In the genomic region with DNA sequence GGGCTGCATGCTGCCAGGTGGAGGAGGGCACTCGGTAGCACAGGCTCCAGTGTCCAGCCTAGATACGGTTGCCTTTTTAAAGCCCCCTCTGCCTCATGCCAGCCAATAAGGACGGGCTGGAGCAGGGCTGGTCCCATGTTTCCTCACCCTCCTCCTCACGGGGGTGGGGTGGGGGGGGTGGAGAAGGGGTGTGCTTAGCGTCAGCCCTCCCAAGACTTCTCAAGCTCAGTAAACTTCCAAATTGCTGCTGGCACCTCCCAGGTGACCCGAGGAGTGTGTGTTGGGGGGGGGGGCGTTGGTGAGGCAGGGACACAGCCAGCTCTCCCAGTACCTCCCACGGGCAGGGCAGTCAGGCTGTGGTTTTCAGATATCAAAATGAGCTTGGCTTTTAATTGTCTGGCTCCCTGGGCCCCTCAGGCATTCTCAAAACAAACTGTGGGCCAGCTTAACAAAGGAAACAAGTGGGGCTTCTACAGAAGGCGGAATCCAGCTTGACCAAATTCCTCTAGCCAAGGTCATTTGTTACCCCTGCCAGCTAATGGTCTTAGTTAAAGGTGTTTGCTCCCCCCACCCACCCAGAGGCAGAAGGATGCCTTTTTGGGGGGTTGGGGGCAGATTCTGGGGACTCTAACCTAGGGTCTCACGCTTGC, we compare ENCODE assay signal across 26 mouse cellular contexts. TPM values are rescaled to one million over a fixed set of nuclear protein-coding genes. Genes with fewer than 3 reads are reported as not detected.
DNase-seq lines count a peak whose midpoint lies in the region; ATAC-seq lines count a peak whose summit lies in the region.
"Had no signal": no experiment of that assay in that cellular context is flagged by ENCODE, and none has a peak within 500 bp of the region (broad histone marks: within the 10 kb centered on the region; RNA-seq: fewer than 3 reads in every experiment).

A gene (minus strand): TSS at position 51 of the 650 bp plus-strand sequence.

- H3K9me3 ChIP-seq in heart, embryonic 13.5 days, result no peaks in the 10 kb centered on the region
- no peaks in the 10 kb centered on the region for H3K9me3 ChIP-seq in kidney, embryonic 14.5 days (ENCODE audit: control insufficient read depth, low read length)
- no peaks in the 10 kb centered on the region for H3K9me3 ChIP-seq in embryonic facial prominence, embryonic 10.5 days
- H3K9me3 ChIP-seq: embryonic facial prominence, embryonic 15.5 days; limb, embryonic 15.5 days; liver, embryonic 15.5 days had no signal

- peak within 1 kb of the TSS; percentile 62 for H3K4me3 ChIP-seq in heart, embryonic 13.5 days
- H3K4me3 ChIP-seq in kidney, embryonic 14.5 days (ENCODE audit: low read length), result no peak within 1 kb of the TSS
- 0 out of 2 replicates have a peak within 1 kb of the TSS, but pooled peaks have one; percentile 9 for H3K4me3 ChIP-seq in embryonic facial prominence, embryonic 10.5 days
- H3K4me3 ChIP-seq: embryonic facial prominence, embryonic 15.5 days; limb, embryonic 15.5 days; liver, embryonic 15.5 days had no signal

- peak within 1 kb of the TSS; percentile 56; the same call in 1 of the 2 replicates for H3K9ac ChIP-seq in heart, embryonic 13.5 days
- H3K9ac ChIP-seq in kidney, embryonic 14.5 days (ENCODE audit: low read depth, low read length), result no peak within 1 kb of the TSS
- H3K9ac ChIP-seq: embryonic facial prominence, embryonic 15.5 days; limb, embryonic 15.5 days; liver, embryonic 15.5 days had no signal

- peak within 1 kb of the TSS; percentile 65 for H3K27ac ChIP-seq in heart, embryonic 13.5 days (replicated peaks)
- no peak within 1 kb of the TSS for H3K27ac ChIP-seq in kidney, embryonic 14.5 days (ENCODE audit: low read depth, low read length)
- peak within 1 kb of the TSS; percentile 63; the same call in 1 of the 2 replicates for H3K27ac ChIP-seq in embryonic facial prominence, embryonic 10.5 days (replicated peaks)
- H3K27ac ChIP-seq: embryonic facial prominence, embryonic 15.5 days; limb, embryonic 15.5 days; liver, embryonic 15.5 days had no signal

- DNase-seq in heart, postnatal 4 days, result no peak
- no peak for DNase-seq in kidney, postnatal 25 days
- DNase-seq in Muller cell, postnatal 12 days (ENCODE audit: inconsistent ontology term), result peak; percentile 51
- no peak for DNase-seq in embryonic facial prominence, embryonic 10.5 days (ENCODE audit: low spot score)
- no peak for DNase-seq in frontal cortex, postnatal 10 days (ENCODE audit: low spot score in 2 of 2)
- DNase-seq: adrenal gland, postnatal 25 days; cerebellum, adult 11 months; cerebellum, postnatal 10 days; heart, adult 18-20 months; kidney, adult 11 months; lung, postnatal 10 days; right cerebral cortex, postnatal 14 days; spleen, adult 18-20 months; thymus, postnatal 36 days had no signal

- 24% methylated on average over 10 of the region's 10 CpGs for WGBS in heart, embryonic 13.5 days
- WGBS in kidney, embryonic 14.5 days, result 19% methylated on average over 9 of the region's 10 CpGs
- 21% methylated on average over 10 of the region's 10 CpGs for WGBS in embryonic facial prominence, embryonic 10.5 days

- H3K4me1 ChIP-seq in heart, embryonic 13.5 days, result peaks cover 61% of the 10 kb centered on the region
- H3K4me1 ChIP-seq in kidney, embryonic 14.5 days (ENCODE audit: control insufficient read depth, insufficient read depth, low read length), result peaks cover 57% of the 10 kb centered on the region
- peaks cover 67% of the 10 kb centered on the region for H3K4me1 ChIP-seq in embryonic facial prominence, embryonic 10.5 days

- peaks cover 4% of the 10 kb centered on the region for H3K36me3 ChIP-seq in heart, embryonic 13.5 days
- no peaks in the 10 kb centered on the region for H3K36me3 ChIP-seq in kidney, embryonic 14.5 days (ENCODE audit: control insufficient read depth, insufficient read depth, low read length)
- no peaks in the 10 kb centered on the region for H3K36me3 ChIP-seq in embryonic facial prominence, embryonic 10.5 days (replicated peaks)
- H3K36me3 ChIP-seq: embryonic facial prominence, embryonic 15.5 days; limb, embryonic 15.5 days; liver, embryonic 15.5 days had no signal

- peak within 1 kb of the TSS; percentile 90 for H3K4me2 ChIP-seq in heart, embryonic 13.5 days
- H3K4me2 ChIP-seq in kidney, embryonic 14.5 days (replicated peaks; ENCODE audit: low read depth, low read length), result peak within 1 kb of the TSS; percentile 15
- H3K4me2 ChIP-seq: embryonic facial prominence, embryonic 15.5 days; limb, embryonic 15.5 days; liver, embryonic 15.5 days had no signal

- H3K27me3 ChIP-seq in heart, embryonic 13.5 days (replicated peaks), result peaks cover 64% of the 10 kb centered on the region
- peaks cover 28% of the 10 kb centered on the region for H3K27me3 ChIP-seq in kidney, embryonic 14.5 days (ENCODE audit: control insufficient read depth, insufficient read depth, low read length)
- peaks cover 65% of the 10 kb centered on the region for H3K27me3 ChIP-seq in embryonic facial prominence, embryonic 10.5 days (replicated peaks; ENCODE audit: low read depth, poor library complexity, severe bottlenecking)

- no peak for ATAC-seq in heart, embryonic 13.5 days (ENCODE audit: extremely low read depth, insufficient number of reproducible peaks, low FRiP score, low TSS enrichment)
- ATAC-seq in kidney, embryonic 14.5 days (ENCODE audit: low FRiP score, low TSS enrichment), result no peak
- ATAC-seq: midbrain, embryonic 16.5 days had no signal

RNA-seq across cellular contexts. Expression of the gene that starts here (rescaled TPM):
- 0.87 and 1.8 TPM in 2 replicates for polyA plus RNA-seq in heart, embryonic 13.5 days (2015; fragmentation: Nextera tagmentation; extraction: Ambion mirVana)
- total RNA-seq in heart, postnatal 4 days (2021), result 1 to 10 TPM; 7.5 to 8.2 TPM
- 0.09 and 0.73 TPM in 2 replicates for polyA plus RNA-seq in kidney, embryonic 14.5 days (2014; fragmentation: Nextera tagmentation; extraction: Ambion mirVana)
- polyA plus RNA-seq in embryonic facial prominence, embryonic 10.5 days (2016; fragmentation: Nextera tagmentation; extraction: Ambion mirVana), result 0.20 and 0.30 TPM in 2 replicates
- total RNA-seq: adrenal gland, postnatal 25 days; gastrocnemius, adult 8-10 months; layer of hippocampus, postnatal 25 days; left cerebral cortex, postnatal 10 days; megakaryocyte progenitor cell, adult 5-6 weeks; neutrophil, adult 5-6 weeks had no signal
- polyA plus RNA-seq: midbrain, embryonic 16.5 days; stomach, embryonic 14.5 days had no signal
